Mouse (Mus musculus): ENCODE results near the gene Ankrd53. TPM values are rescaled to one million over a fixed set of nuclear protein-coding genes. Genes with fewer than 3 reads are reported as not detected.

Gene Ankrd53
- total RNA-seq (2017) = not detected in 2 replicates

- no peak for ATAC-seq (ENCODE audit: extremely low read depth, insufficient number of reproducible peaks, low FRiP score, poor library complexity, severe bottlenecking)
Measured at GRCm38 (mm10) chr6:83762344-83762743, at the start of gene Ankrd53. Gene Ankrd53, plus strand, starts transcription at chr6:83762644.

DNA sequence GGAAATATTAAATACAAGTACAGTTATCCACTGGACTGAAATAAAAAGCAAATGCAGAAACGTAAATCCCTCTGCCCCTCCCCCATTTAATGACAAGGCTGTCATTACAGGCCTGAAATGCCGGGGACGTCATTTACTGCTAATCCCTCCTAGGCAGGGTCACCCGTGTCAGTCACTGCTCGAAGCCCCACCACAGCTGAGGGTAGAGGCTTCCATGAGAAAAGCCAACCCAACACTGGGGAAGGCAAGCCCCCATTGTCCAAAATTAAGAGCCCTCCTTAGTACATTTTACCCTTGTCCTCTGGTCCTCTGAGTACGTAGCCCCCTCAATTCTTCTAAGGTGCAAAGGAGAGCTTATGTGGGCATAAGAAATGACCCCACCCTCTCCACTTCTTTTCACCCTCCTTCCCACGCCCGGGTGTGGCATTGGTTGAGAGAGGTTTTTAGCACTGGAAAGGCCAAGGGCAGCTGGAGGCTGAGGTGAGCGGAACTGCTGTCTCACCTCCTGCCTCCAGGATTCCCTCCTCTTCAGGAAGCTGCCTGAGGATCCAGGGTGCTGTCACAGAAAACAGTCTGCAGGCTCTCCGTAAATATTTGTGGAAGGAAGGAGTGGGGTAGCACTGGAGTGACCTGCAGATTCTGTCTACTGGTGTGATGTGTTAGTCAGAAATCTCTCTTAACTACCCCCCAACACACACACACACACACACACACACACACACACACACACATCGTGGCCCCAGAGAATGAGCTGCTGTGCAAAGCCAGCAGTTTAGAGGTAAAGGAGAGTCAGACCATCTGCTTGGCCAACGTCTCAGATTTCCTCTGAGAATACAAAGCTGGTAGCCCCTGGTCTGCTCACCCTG, 48.9 kb upstream of the Ankrd53 start:
- ATAC-seq (ENCODE audit: extremely low read depth, insufficient number of reproducible peaks, low FRiP score, poor library complexity, severe bottlenecking) = no peak

GRCm38 (mm10) chr6:83714221-83715123, 48.0 kb upstream of the Ankrd53 start:
- no peak for ATAC-seq (ENCODE audit: extremely low read depth, insufficient number of reproducible peaks, low FRiP score, poor library complexity, severe bottlenecking)

GRCm38 (mm10) chr6:83715461-83716196, 46.8 kb upstream of the Ankrd53 start:
- no peak for ATAC-seq (ENCODE audit: extremely low read depth, insufficient number of reproducible peaks, low FRiP score, poor library complexity, severe bottlenecking)

DNA sequence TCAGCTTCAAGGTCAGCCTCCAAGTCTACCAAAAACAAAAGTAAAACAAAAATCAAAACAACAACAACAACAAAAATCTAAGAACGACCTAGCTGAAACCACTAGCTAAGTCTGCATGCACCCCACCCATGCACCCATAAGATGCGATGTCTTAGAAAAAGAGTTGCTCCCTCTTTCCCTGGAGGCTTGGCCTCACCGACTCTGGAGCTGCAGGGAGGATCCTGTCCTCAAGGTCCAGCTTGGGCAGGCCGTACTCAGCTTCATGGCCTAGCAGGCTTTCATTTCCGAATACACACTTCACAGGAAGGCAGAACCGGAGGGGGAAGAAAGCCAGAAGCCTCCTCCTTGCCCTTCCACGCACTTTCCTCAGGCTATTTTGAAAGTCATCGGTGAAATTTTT, 45.4 kb upstream of the Ankrd53 start:
- ATAC-seq (ENCODE audit: extremely low read depth, insufficient number of reproducible peaks, low FRiP score, poor library complexity, severe bottlenecking) = no peak

- no peak for ATAC-seq (ENCODE audit: extremely low read depth, insufficient number of reproducible peaks, low FRiP score, poor library complexity, severe bottlenecking)
Measured at GRCm38 (mm10) chr6:83722526-83722925, 39.9 kb upstream of the Ankrd53 start.

GRCm38 (mm10) chr6:83727178-83727577, 35.3 kb upstream of the Ankrd53 start:
- no peak for ATAC-seq (ENCODE audit: extremely low read depth, insufficient number of reproducible peaks, low FRiP score, poor library complexity, severe bottlenecking)

DNA sequence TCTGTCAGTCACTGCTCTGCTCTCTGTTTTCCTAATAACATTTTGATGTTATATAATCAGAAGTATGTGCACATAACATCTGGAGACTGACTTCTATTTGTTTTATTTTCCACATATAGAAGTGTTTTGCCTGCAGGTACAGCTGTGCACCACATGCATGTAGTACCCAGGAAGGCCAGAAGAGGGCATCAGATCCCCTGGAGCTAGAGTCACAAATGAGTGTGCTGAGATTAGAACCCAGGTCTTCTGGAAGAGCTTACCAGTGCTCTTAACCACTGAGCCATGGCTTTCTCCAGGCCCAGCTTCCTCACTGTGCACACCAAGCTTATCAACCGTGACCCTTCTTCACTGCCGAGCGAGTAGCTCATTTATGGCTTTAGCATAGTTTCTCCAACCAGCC, 34.0 kb upstream of the Ankrd53 start:
- no peak for ATAC-seq (ENCODE audit: extremely low read depth, insufficient number of reproducible peaks, low FRiP score, poor library complexity, severe bottlenecking)

- no peak for ATAC-seq (ENCODE audit: extremely low read depth, insufficient number of reproducible peaks, low FRiP score, poor library complexity, severe bottlenecking)
Measured at GRCm38 (mm10) chr6:83729350-83729970, 33.0 kb upstream of the Ankrd53 start.

DNA sequence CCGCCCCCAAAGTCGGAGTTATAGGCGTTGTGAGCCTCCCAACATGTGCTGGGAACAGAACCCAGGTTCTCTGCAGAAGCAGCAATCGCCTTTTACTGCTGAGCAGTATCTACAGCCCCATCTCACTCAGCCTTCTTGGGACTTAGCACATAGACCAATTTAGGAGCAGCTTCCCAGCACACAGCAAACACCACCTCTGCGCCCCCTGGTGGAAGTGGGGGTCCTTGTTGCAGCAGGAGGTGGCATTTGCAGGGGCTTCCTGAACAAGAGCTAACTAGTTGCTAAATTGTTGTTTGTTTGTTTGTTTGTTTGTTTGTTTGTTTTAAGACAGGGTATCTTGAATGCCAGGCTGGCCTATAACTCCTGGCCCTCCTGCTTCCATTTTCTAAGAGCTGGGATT, 31.3 kb upstream of the Ankrd53 start:
- no peak for ATAC-seq (ENCODE audit: extremely low read depth, insufficient number of reproducible peaks, low FRiP score, poor library complexity, severe bottlenecking)

DNA sequence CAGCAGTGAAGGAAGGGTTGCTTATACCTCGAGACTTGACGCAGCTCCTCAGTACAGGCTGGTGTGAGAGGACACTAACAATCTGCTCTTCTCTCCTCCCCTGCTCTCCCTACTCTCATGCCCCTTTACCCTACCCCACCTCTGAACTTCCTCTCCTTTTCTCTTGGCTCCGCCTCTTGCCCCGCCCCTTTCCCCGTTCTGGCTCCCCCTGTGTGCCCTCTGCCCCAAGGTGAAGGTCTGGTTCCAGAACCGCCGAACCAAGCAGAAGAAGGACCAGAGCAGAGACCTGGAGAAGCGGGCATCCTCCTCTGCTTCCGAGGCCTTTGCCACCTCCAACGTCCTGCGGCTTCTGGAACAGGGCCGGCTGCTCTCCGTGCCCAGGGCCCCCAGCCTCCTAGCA, 25.1 kb upstream of the Ankrd53 start:
- no peak for ATAC-seq (ENCODE audit: extremely low read depth, insufficient number of reproducible peaks, low FRiP score, poor library complexity, severe bottlenecking)

- ATAC-seq (ENCODE audit: extremely low read depth, insufficient number of reproducible peaks, low FRiP score, poor library complexity, severe bottlenecking) = no peak
Measured at GRCm38 (mm10) chr6:83738596-83738995, 23.8 kb upstream of the Ankrd53 start.

DNA sequence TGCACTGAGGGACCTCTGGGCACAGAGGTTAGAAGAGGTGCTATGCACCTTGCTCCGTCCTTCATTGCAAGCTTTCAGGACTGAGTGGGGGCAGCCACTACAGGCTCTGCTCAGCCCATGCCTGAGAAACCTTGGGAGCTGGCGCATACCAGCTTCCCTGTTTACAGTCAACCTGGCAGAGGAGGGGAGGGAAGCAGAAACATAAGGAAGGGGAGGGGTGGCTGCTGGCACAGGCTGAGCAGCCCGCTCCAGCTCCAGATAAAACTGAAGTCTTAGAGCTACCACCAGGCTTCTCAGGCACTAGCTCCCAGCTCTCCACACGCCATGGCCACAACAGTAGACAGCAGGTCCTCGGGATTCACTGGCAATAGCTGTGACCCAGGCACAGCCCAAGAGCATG, 19.7 kb upstream of the Ankrd53 start, which contains the start of gene Atp6v1b1:
Gene Atp6v1b1 (plus strand): TSS at position 230 of the 400 bp plus-strand sequence.
- no peak for ATAC-seq (ENCODE audit: extremely low read depth, insufficient number of reproducible peaks, low FRiP score, poor library complexity, severe bottlenecking)

GRCm38 (mm10) chr6:83743212-83743611, 19.2 kb upstream of the Ankrd53 start:
- no peak for ATAC-seq (ENCODE audit: extremely low read depth, insufficient number of reproducible peaks, low FRiP score, poor library complexity, severe bottlenecking)

DNA sequence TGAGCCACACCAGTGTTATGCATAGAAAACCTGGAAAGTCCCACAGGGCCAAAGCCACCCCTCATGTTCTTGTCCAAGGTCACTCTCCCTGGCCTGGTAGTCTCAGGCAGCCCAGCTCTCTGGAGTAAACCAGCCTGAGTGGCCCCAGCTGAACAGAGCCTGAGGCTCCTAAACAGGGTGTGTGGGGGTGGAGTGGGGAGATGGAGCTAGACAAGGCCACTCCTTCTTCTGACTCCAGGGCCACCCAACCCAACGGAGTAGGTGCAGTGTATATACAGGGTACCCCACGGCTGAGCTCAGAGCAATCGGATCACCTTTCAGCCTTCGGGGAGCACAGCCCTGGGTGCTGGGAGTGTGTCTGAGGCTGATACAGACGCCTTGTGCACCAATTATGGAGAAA, 18.3 kb upstream of the Ankrd53 start:
- ATAC-seq (ENCODE audit: extremely low read depth, insufficient number of reproducible peaks, low FRiP score, poor library complexity, severe bottlenecking) = no peak

DNA sequence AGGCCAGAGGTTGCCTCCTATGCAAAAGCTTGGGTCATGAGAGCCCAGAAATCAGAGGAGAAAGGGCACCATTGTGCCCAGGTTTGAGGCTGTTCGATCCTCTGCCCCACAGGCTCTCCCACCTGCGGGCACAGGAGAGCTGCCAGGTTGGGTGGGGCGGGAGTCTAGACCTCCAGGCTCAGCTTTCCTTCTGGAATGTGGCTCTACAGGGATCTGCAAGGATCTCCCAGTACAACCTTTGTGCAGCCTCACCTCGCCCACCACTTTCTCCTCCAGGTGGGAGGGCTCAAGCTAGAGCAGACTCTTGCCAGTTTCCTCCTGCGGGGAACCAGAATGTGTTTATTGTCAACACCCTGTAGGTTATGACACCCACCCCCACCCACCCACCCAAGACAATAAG, 17.9 kb upstream of the Ankrd53 start:
- ATAC-seq (ENCODE audit: extremely low read depth, insufficient number of reproducible peaks, low FRiP score, poor library complexity, severe bottlenecking) = no peak

DNA sequence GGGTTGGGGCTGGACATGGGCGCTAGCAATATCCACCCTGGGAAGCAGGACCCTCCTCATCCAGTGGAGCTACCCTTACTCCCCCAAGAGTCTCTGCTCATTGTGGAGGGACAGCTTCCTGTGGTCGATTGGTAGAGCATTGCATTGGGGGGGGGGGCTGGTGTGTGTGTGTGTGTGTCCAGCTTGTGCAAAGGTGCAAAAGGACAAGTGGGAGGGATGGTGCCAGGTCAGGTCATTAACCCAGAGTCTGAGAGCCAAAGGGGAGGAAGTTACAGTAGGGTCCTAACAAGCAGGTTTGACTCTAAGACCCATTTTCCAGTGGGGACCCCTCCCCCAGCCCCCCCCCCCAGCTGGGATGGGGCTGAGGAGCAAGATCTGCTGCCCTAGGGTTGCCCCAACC, 17.0 kb upstream of the Ankrd53 start:
- ATAC-seq (ENCODE audit: extremely low read depth, insufficient number of reproducible peaks, low FRiP score, poor library complexity, severe bottlenecking) = no peak

DNA sequence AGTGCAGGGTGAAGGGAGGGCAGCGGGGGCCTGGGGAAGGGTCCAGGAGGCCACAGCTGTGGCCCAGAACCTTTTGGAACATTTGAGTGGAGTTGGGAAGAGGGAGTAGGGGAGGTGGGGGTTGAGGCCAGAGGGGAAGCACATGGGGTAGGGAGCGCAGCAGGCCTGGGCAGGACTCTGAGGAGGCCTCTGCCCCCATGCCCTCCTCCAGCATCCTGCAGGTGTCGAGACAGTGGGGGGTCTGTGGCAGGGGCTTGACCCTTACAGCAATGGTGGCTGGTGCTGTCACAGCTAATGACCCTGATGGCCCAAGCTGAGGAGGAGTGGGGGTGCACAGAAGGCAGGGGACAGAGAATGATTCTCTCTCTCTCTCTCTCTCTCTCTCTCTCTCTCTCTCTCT, 13.2 kb upstream of the Ankrd53 start:
- ATAC-seq (ENCODE audit: extremely low read depth, insufficient number of reproducible peaks, low FRiP score, poor library complexity, severe bottlenecking) = no peak

- ATAC-seq (ENCODE audit: extremely low read depth, insufficient number of reproducible peaks, low FRiP score, poor library complexity, severe bottlenecking) = no peak
Measured at GRCm38 (mm10) chr6:83750171-83750684, 12.2 kb upstream of the Ankrd53 start.

All from neutrophil, adult 5-6 weeks (primary cell).